Mouse (Mus musculus) right cerebral cortex, postnatal 4 days (tissue): ENCODE results near the gene Gdpd2.

Experiments used
- DNase-seq: peaks from one replicate; pipeline ENCODE4 v3.0.0-alpha.2; 2022

Gene Gdpd2

GRCm38 (mm10) chrX:100729665-100730188, at the start of gene Gdpd2:
Gene Gdpd2, plus strand, starts transcription at chrX:100729873.
- no peak for DNase-seq

- no peak for DNase-seq
Observed at GRCm38 (mm10) chrX:100686527-100686926, 43.1 kb upstream of the Gdpd2 start.

- DNase-seq = no peak
Observed at GRCm38 (mm10) chrX:100687360-100688032, 42.2 kb upstream of the Gdpd2 start.

- DNase-seq = no peak
Observed at GRCm38 (mm10) chrX:100688033-100688370, 41.7 kb upstream of the Gdpd2 start.

- DNase-seq = no peak
Observed at GRCm38 (mm10) chrX:100696776-100697175, 32.9 kb upstream of the Gdpd2 start.

GRCm38 (mm10) chrX:100708032-100708431, 21.6 kb upstream of the Gdpd2 start:
- DNase-seq = no peak

- no peak for DNase-seq
Observed at GRCm38 (mm10) chrX:100716173-100716572, 13.5 kb upstream of the Gdpd2 start.

GRCm38 (mm10) chrX:100728947-100729346, 726 bp upstream of the Gdpd2 start:
- peak; percentile 41 for DNase-seq

GRCm38 (mm10) chrX:100730266-100730665, 593 bp downstream of the Gdpd2 start:
- no peak for DNase-seq

- no peak for DNase-seq
Observed at GRCm38 (mm10) chrX:100734359-100734758, 4.7 kb downstream of the Gdpd2 start.

GRCm38 (mm10) chrX:100738918-100739317, 9.2 kb downstream of the Gdpd2 start:
- peak; percentile 61 for DNase-seq

GRCm38 (mm10) chrX:100739443-100739842, 9.8 kb downstream of the Gdpd2 start:
- DNase-seq = peak; percentile 21

- DNase-seq = no peak
Observed at GRCm38 (mm10) chrX:100740785-100741184, 11.1 kb downstream of the Gdpd2 start.

GRCm38 (mm10) chrX:100741940-100742339, 12.3 kb downstream of the Gdpd2 start:
- peak; percentile 83 for DNase-seq

GRCm38 (mm10) chrX:100765855-100766254, 36.2 kb downstream of the Gdpd2 start:
- no peak for DNase-seq

- peak; percentile 62 for DNase-seq
Observed at GRCm38 (mm10) chrX:100767181-100767884, 37.7 kb downstream of the Gdpd2 start, which contains the start of gene Dlg3. Gene Dlg3, plus strand, starts transcription at chrX:100767722.

GRCm38 (mm10) chrX:100767885-100768626, 38.4 kb downstream of the Gdpd2 start:
- no peak for DNase-seq

- peak; percentile 24 for DNase-seq
Observed at GRCm38 (mm10) chrX:100769281-100769680, 39.6 kb downstream of the Gdpd2 start.

GRCm38 (mm10) chrX:100774341-100774811, 44.7 kb downstream of the Gdpd2 start:
- DNase-seq = peak; percentile 42

- no peak for DNase-seq
Observed at GRCm38 (mm10) chrX:100775405-100775804, 45.7 kb downstream of the Gdpd2 start.

GRCm38 (mm10) chrX:100776494-100776893, 46.8 kb downstream of the Gdpd2 start:
- DNase-seq = peak; percentile 58

GRCm38 (mm10) chrX:100776985-100777654, 47.4 kb downstream of the Gdpd2 start:
- DNase-seq = peak; percentile 12
